Mouse (Mus musculus) urinary bladder, postnatal 25 days (tissue): ENCODE results near the gene Rdh19.
"Not testable (repeated sequence)": the region's sequence is repeated elsewhere in the genome, so short reads cannot be mapped to it uniquely, and the experiment has no call there.

Source experiments
- DNase-seq: peaks from one replicate; pipeline ENCODE4 v3.0.0; 2022; ENCODE audit warnings: low spot score

Gene Rdh19

DNA sequence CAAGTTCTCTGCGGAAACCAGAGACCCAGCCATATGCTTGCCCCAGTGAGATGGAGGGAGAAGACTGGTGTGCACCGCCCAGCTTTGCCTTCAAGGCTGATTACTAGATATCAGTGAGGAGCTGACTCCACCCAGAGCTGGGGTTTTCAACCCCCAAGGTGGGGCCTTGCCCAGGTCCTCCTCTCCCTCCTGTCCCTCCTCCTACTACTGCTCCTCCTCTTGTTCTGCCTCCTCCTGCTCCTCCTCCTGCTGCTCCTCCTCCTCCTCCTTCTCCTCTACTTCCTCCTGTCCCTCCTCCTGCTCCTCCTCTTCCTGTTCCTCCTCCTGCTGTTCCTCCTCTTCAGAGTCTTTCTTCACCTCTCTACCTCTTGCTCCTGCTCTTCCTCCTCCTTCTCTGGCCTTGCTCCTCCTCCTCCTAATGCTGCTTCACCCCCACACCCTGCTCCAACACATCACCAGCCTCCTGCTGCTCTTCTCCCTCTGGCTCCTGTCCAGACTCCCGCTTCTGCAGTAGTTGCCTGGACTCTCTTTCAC lies 29.5 kb downstream of the Rdh19 start:
- DNase-seq = no peak

DNA sequence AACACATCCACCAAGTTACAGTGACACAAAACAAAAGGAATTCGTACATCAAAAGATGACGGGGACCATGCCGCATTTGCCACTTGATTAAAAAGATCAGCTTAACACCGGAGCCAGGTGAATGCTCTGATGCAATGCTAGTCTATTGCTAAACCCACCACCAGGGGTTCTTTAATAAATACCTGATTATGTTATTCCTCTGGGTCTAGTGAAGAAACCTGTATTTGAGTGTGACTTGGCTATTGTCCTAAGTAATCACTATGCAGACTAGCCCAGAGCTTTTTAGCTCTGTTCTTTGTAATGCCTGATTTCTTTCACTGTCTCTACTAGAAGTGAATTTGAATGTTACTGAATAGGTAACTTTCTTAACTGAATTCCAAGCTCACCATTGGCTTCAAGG lies 31.3 kb downstream of the Rdh19 start:
- no peak for DNase-seq

DNA sequence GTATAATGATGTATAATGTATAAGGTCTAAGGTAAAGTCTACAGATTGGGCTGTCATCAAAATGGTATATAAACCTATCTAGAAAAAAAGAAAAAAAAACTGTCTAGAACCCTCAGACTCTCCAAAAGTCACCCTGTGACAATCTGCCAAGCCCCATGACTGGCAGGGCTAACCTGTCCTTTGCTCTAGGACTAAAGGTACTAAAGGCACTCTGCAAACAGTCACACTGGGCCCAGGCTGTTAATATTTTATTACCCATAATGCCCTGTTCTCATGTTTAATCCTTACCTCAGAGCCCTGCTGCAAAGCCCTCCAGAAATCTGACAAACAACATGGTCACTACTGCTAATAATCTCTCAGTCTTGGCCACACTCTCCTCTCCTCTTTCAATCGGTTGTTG lies 36.8 kb downstream of the Rdh19 start:
- DNase-seq = no peak

DNA sequence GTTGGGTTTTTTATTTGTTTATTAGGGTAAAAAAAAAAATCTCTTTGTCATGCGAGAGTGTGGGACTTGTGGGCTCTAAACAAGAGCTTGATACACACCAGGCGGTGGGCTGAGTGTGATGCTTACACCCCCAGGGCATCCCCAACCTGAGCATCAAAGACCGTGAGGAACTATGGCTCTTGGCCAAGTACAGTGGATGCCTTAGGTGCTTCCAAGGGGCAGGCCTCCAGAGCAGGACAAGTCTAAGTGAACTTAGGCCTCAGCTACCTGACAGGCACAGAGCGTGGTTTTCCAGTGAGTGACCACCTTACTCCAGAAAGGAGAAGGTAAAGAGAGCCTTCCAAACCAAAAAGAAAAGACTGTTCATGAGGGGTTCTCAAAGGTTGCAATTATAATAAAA lies 37.2 kb downstream of the Rdh19 start:
- no peak for DNase-seq

DNA sequence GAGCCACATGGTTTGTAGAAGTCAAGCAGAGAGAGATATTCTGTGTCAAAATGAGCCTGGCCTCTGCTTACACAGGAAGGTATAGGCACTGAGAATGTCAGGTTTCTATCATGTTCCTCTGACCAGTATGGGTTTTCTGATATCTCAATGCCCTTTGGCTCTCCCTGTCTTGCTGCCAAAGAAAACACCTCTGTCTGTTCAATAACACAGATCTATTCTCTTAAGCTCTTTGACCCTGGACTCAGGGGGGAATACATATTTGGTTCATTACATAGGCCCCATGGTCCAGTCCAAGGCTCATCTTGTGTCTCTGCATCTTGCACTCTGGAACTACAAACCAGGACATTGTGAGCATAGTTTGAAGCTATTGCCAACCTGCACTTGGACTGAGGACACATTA lies 38.9 kb downstream of the Rdh19 start, which contains the start of gene Rdh7:
Gene Rdh7 (minus strand): TSS at position 213 of the 400 bp plus-strand sequence.
- DNase-seq = no peak

DNA sequence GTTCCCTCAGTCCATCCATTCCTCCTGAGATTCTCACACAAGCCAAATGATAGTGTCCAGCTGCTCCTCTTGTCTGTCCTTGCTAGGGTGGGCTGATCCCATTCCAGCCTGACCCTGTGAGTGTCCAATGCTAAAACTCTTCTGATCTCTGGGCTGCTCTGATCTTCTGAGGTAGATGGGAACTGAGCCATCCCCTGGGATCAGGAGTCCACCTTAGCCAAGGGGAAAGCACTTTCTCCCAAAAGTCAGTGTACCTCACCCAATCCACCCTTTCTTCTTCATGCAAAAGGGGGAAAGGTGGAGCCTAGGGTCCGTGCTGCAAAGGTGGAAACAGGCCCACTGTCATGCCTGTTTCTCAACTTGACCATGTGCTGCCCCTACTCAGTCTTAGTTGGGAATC lies 41.8 kb downstream of the Rdh19 start:
- no peak for DNase-seq

DNA sequence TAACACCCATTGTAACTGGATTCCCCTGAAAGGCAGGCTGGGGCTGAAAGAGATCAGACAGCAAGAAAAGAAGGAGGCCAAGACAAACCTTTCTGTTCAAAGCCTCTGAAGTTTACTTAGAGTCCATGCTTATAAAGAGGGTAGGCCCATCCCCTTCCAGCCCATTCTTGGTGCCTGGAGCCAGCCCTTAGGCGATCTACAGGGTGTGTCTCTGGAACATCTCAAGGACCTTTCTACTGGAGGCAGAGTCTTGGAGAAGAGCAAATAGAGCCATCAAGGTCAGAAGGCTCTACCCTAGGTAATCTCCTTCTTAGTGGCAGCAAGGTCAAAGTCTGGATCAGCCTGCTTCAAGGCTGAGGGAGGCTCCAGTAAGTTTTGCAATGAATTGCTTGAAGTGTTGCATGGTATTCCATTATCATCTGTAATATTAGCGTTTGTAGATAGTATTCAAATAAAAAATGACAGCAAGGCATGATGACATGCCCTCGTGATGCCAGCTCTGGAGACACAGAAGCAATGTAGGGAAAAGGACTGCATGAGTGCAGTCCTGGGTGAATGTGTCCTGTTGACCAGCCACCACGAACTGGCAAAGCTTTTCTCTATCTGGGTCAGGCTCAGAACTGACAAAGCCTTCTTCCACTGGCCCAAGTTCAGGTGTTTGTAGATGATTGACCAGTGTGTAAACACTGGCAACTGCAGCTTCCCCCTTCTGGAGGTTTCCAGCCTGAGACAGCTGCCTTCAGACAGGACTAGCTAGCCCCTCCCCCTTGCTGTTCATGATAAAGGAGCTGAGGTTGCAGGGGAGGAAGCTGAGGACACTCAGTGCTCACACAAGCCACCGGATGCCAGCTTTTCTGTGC lies 43.7 kb downstream of the Rdh19 start:
- DNase-seq = not testable (repeated sequence)

DNA sequence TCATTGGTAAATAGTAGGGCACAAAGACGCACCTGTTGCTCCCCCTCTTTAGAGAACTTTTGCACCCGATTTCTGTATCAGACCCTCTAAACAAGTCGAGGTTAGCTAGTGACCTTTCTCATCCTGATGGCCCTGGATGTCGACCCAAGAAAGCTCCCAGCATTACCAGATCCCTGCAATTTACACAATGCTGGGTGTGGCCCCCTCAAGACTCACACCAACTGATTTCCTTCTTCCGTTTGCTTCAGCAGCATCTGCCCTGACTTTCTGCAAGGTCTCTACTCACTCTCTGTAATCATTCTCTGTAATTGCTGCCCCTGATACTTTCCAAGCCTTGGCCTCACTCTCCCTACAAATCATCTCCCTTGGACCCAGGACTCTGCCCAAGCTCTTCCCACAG lies 47.0 kb downstream of the Rdh19 start:
- DNase-seq = no peak

DNA sequence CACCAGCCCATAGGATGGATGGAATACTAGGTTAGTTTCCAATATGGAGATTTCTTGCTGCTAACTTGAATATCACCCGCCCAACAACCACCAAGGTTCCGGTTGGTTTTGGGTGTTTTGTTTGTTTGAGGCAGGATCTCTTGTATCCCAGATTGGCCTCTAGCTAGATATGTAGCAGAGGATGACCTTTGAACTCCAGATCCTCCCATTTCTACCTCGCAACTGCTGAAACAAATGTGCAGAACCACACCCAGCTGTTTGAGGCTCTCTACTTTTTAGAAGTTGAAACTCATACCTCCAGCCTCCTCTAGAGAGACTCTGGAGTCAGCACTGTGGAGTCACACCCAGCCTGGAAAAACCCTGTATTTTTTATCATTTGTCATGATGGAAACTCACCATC lies 47.8 kb downstream of the Rdh19 start:
- no peak for DNase-seq

DNA sequence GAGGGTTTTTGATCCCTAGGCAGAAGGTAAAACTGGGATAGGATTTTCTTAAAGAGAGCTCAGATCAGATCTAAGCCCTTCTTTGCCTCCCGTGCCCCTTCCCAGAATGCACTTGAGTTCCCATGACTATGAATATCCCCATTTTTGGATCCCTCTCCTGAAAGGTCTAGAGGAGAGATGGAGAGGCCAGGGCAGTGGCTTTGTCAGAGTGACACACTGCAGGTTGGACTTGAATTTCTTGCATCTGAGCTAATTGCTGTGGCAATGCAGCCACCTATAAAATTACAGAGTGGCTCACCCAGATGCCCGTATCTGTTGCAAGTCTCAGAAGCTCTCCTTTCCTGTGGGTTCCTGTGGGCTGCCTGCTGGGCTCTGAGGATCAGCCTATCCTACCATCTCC lies 48.5 kb downstream of the Rdh19 start, which contains the start of gene Sdr9c7:
Gene Sdr9c7 (plus strand): TSS at position 301 of the 400 bp plus-strand sequence.
- no peak for DNase-seq

DNA sequence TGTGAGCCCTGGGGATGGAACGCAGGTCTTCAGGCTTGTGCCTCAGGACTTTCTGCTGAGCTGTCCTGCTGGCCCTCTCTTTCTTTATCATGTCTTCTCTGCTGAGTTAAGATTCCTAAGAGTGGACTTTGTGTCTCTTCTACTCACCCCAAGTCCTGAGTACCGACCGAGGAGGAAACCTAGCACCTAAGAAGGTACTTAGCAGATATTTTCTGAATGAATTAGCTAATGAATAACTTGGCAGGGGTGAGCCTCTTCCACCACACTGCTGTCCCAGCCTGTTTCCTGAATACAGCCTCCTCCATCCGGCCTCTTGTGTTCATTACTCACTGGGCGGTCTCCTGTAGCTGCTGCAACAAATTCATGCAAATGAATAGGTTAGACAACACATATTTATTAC lies 50.1 kb downstream of the Rdh19 start:
- no peak for DNase-seq

DNA sequence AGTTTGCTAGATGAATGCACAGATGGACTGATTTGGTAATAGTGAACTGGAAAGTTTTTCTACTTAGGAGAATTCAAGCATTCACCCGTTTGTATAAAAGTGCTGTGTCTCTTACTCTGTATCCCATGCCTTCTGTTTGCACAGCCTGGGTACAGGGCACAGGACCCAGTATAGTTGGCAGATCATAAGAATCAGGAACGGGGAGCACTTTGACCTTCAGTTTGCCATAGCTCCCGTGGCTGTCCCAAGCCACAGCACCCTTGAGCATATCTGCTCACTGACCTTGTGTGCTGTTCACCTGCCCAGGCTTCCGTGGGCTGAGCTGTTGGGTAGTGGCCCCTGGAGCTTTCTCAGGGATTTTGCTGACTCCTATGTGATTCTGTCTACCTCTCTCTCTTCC lies 52.0 kb downstream of the Rdh19 start:
- no peak for DNase-seq

DNA sequence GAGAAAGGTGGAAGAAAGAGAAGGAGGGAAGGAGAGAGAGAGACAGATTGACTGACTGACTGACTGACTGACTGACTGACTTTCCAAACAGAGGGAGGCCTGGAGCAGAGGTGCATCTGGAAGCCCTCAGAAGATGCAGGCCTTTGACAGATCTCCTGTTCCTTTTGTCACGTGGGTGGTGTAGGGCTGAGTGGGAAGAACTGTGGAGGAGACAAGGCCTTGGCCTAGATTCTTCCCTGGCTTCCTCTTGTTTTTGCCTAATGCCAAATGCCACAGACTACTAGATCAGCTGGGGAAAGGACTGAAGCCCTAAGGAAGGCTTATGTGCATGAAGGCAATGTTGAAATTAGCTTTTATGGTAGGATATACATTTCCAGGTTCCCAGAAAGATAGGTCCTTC lies 53.4 kb downstream of the Rdh19 start:
- DNase-seq = no peak

DNA sequence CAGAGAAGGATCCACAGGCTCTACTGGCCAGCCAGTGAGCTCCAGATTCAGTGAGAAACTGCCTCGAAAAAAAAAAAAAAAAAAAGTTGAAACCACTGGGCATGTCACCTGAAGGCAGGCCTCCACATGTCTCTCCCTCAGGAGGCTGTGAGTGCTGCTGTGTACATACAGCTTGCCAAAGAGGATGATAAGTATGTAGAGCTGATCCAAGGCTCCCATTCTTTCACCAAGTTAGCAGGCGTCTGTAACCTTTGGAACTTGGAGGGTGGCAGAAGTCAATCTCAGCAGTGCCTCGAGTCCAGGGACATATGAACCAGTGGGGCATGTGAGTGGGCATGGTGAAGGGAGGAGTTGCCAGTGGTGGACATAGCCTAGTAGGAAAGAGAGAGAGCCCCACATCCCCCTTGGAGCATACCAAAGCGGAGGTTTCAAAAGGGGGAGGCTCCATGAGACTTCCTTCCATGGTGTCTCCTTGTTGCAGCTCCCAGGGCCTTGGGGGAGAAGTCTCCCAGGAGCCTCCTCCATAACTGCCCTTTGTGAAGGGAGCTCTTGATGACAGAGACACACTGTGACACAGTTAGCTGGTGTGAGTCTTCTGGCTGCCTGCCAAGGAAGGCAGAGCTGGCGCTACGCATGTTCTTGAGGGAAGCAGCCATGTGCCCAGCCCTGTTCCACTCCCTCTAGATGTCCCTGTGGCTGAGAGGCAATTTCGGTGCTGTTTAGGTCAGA lies 55.2 kb downstream of the Rdh19 start:
- DNase-seq = peak; percentile 54

DNA sequence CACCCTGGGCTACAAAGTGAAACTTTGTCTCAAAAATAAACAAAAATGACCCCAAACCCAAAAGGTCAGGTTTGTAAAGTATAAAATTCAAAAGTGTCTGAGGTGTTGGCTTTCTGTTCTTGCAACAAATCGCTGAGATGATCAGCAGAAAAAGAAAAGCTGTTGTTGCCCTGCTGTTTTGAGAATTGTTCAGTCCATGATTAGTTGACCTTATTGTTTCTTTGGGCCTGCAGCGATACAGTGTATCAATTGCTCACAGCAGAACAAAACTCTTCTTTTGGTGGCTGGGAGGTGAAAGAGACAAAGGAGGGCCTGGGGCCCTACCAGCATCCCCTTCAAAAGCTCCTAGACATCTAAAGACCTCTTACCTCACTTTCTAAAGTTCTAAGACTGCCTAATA lies 56.4 kb downstream of the Rdh19 start:
- no peak for DNase-seq

DNA sequence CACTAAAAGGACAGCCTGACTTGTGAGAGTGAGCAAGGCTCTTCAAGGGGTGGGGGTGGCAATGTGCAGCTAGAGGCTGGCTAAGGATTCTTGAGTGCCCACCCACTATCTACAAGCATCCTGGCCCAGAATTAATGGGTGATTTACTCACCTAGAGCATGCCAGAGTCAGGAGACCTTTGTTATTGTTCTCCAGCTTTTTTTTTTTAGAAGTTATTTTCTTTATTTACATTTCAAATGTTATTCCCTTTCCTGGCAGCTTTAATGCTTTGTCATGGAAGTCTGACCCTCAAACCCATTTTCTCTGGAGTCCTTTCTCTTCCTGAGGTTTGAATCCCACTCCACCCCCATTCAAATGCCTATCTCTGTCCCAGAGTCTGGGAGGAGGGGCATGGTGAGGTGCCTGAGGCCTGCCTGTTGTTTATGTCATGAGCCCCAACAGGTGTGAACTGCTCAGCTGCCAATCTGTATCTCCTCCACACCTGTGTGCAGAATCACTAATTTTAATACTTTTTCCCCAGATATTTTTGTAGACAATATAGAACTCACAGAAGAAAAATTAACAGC lies 57.7 kb downstream of the Rdh19 start:
- DNase-seq = no peak
